ENCODE assay signal across 22 mouse cellular contexts in genomic region chr7:144857158-144857557, GRCm38 (mm10). TPM values are rescaled to one million over a fixed set of nuclear protein-coding genes. Genes with fewer than 3 reads are reported as not detected.
"Had no signal": no experiment of that assay in that cellular context is flagged by ENCODE, and none has a peak within 500 bp of the region (broad histone marks: within the 10 kb centered on the region; RNA-seq: fewer than 3 reads in every experiment).

No protein-coding gene starts in this region.

- H3K4me1 ChIP-seq: liver, embryonic 13.5 days had no signal

- DNase-seq: kidney, postnatal 25 days; layer of hippocampus, adult 9-11 months; layer of hippocampus, postnatal 36 days; liver; liver, embryonic 13.5 days; liver, postnatal 0 days; lung, postnatal 14 days; midbrain, embryonic 14.5 days; right cerebral cortex, adult 18-20 months; right cerebral cortex, postnatal 25 days; thymus, adult 18-20 months; thymus, postnatal 25 days had no signal

- H3K4me3 ChIP-seq: limb, embryonic 12.5 days; liver, embryonic 13.5 days; lung, embryonic 15.5 days; midbrain, embryonic 10.5 days; myocyte; neural tube, embryonic 15.5 days had no signal

- ATAC-seq: liver, postnatal 0 days had no signal

- H3K4me2 ChIP-seq: limb, embryonic 12.5 days; liver, embryonic 13.5 days; lung, embryonic 15.5 days; neural tube, embryonic 15.5 days had no signal

- H3K9me3 ChIP-seq: limb, embryonic 12.5 days; liver, embryonic 13.5 days; lung, embryonic 15.5 days; midbrain, embryonic 10.5 days; neural tube, embryonic 15.5 days had no signal

- H3K9ac ChIP-seq: limb, embryonic 12.5 days; liver, embryonic 13.5 days; liver, postnatal 0 days; lung, embryonic 15.5 days; neural tube, embryonic 15.5 days had no signal

- H3K36me3 ChIP-seq: limb, embryonic 12.5 days; liver, embryonic 13.5 days; lung, embryonic 15.5 days; midbrain, embryonic 10.5 days; neural tube, embryonic 15.5 days had no signal

- H3K27ac ChIP-seq: limb, embryonic 12.5 days; liver, embryonic 13.5 days; lung, embryonic 15.5 days; midbrain, embryonic 10.5 days; neural tube, embryonic 15.5 days had no signal

RNA-seq across cellular contexts. Expression of gene Fgf4, which starts 10.0 kb away (rescaled TPM):
- total RNA-seq: layer of hippocampus, postnatal 36 days; left cerebral cortex, adult 8-10 months; left cerebral cortex, postnatal 25 days had no signal
- polyA plus RNA-seq: kidney, embryonic 16.5 days; liver, embryonic 13.5 days; liver, postnatal 0 days; lung, embryonic 15.5 days; midbrain, embryonic 10.5 days; midbrain, embryonic 14.5 days; myocyte; neural tube, embryonic 15.5 days; small intestine, adult 2 months; stomach, embryonic 14.5 days had no signal

RNA-seq across cellular contexts. Expression of gene Fgf3, which starts 19.3 kb away (rescaled TPM):
- total RNA-seq: layer of hippocampus, postnatal 36 days had no signal
- polyA plus RNA-seq: limb, embryonic 12.5 days; liver, postnatal 0 days; lung, embryonic 15.5 days; myocyte; stomach, embryonic 14.5 days had no signal

RNA-seq across cellular contexts. Expression of gene Fgf15, which starts 39.2 kb away (rescaled TPM):
- total RNA-seq: layer of hippocampus, postnatal 36 days; left cerebral cortex, adult 8-10 months; left cerebral cortex, postnatal 25 days had no signal
- polyA plus RNA-seq: liver, postnatal 0 days; lung, embryonic 15.5 days; myocyte; stomach, embryonic 14.5 days had no signal
